Mouse (Mus musculus) MEL (cell line): ENCODE results near the gene Insyn1.

Experiments
- CTCF ChIP-seq, 3 experiments: IDR thresholded peaks in 2 of 3; conservative IDR thresholded peaks in 1 of 3; 2 replicates each; pipeline ENCODE4 v1.5.1; 2011 to 2012; ENCODE audit warnings: low read length in 3 of 3, low read depth in 2 of 3, mild to moderate bottlenecking in 2 of 3, improper control_type of control experiment in 1 of 3, inconsistent platforms in 1 of 3, mixed read lengths in 1 of 3, moderate library complexity in 1 of 3; ENCODE audit not compliant: control insufficient read depth in 1 of 3, insufficient read depth in 1 of 3, poor library complexity in 1 of 3, severe bottlenecking in 1 of 3
- MXI1 ChIP-seq: IDR thresholded peaks from 2 replicates; pipeline ENCODE4 v1.6.1; 2011; ENCODE audit warnings: mild to moderate bottlenecking, low read depth, low read length, improper control_type of control experiment
- TAL1 ChIP-seq: IDR thresholded peaks from 2 replicates; pipeline ENCODE4 v1.6.1; 2012; ENCODE audit warnings: mild to moderate bottlenecking, inconsistent platforms, low read length, moderate library complexity, mixed read lengths

- TF ChIP-seq MXI1 (no peak), TAL1 (no peak), CTCF (IDR thresholded peaks at IDR 0.05 in 2 of 3, conservative IDR thresholded peaks at IDR 0.05 in 1 of 3; ENCODE audit: control insufficient read depth in 1 of 3, insufficient read depth in 1 of 3, low read depth in 2 of 3, low read length in 3 of 3, poor library complexity in 1 of 3, severe bottlenecking in 1 of 3) (no peak)
These were observed 15.1 kb upstream of the Insyn1 start for GRCm38 (mm10) chr9:58473211-58473815.
